Mouse (Mus musculus) brown adipose tissue, adult 24 weeks (tissue): ENCODE measurements around the gene Aen. TPM values are rescaled to one million over a fixed set of nuclear protein-coding genes. Genes with fewer than 3 reads are reported as not detected.

ENCODE experiments used
- H3K27ac ChIP-seq: fragments of 200-500 bp; replicated peaks from 2 replicates; pipeline ENCODE4 v1.5.1; 2012; ENCODE audit warnings: low read depth, mild to moderate bottlenecking, low read length
- H3K4me1 ChIP-seq: fragments of 200-500 bp; 2 replicates; pipeline ENCODE4 v1.6.1; 2012; ENCODE audit warnings: low read length, mixed read lengths; ENCODE audit not compliant: control insufficient read depth, insufficient read depth, insufficient read length
- H3K4me3 ChIP-seq: fragments of 200-500 bp; 2 replicates; pipeline ENCODE4 v1.5.1; 2012; ENCODE audit warnings: low read depth, mild to moderate bottlenecking, low read length, moderate library complexity; ENCODE audit not compliant: insufficient read depth
- polyA plus RNA-seq: library from polyadenylated mRNA; stranded (reverse); fragments of >200 nt; gene quantifications from 2 replicates; pipeline ENCODE4 v1.2.4, GENCODE M21; 2012; ENCODE audit not compliant: missing spikeins, insufficient read depth, insufficient read length

Gene Aen
- polyA plus RNA-seq, 1 experiment = 8.5 TPM

- Histone ChIP-seq H3K4me3 (no peak overlapping the region), H3K4me1 (no peaks in the 10 kb centered on the region), H3K27ac (no peak overlapping the region)
Observed at GRCm38 (mm10) chr7:78942544-78942943, 46.9 kb downstream of the Aen start.

DNA sequence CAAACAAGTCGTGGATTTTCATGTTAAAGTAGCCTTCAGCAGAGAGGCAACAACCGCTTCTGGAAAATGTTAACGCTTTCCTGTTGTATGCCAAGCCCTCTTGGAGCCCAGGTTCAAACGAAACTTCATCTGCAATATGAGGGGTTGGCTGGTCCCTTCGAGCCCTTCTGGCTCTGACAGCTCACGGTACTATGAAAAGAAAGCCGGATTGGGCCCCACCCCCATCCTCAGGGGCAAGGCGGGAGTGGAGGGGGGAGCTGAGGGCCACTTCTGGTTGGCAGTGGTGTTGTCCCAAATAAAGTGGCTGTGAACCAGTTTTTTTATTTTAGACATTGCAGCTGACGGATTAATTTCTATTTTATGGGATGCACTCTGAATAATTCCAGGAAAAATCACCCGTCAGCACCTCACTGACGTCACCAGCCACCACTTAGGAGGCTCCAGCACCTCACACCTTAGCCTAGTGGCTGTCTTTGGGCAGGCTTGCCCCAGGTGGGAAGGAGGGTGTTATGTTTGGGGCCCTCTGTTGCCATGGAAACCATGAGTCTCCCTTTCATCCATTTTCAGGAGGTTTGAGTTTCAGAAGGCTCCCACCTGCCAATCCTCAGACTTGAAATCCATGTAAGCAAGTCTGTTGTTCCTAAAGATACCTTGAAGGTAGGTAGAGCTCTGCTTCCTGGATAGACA lies 58.4 kb downstream of the Aen start:
- H3K27ac ChIP-seq = no peak overlapping the region
- H3K4me3 ChIP-seq = no peak overlapping the region
- no peaks in the 10 kb centered on the region for H3K4me1 ChIP-seq

GRCm38 (mm10) chr7:78954619-78955018 lies 59.0 kb downstream of the Aen start:
- no peak overlapping the region for H3K4me3 ChIP-seq
- no peaks in the 10 kb centered on the region for H3K4me1 ChIP-seq
- H3K27ac ChIP-seq = no peak overlapping the region

GRCm38 (mm10) chr7:78955086-78955485 lies 59.4 kb downstream of the Aen start:
- no peak overlapping the region for H3K27ac ChIP-seq
- no peak overlapping the region for H3K4me3 ChIP-seq
- H3K4me1 ChIP-seq = no peaks in the 10 kb centered on the region

GRCm38 (mm10) chr7:78958499-78959073 lies 62.9 kb downstream of the Aen start:
- H3K27ac ChIP-seq = no peak overlapping the region
- H3K4me3 ChIP-seq = no peak overlapping the region
- H3K4me1 ChIP-seq = no peaks in the 10 kb centered on the region

Other genes with a start within 250 kb of the Aen start
- gene Ntrk3, start 157.8 kb upstream of the Aen start, polyA plus RNA-seq = 104 and 127 TPM in 2 replicates
- gene Mrps11, start 112.7 kb upstream of the Aen start, polyA plus RNA-seq = 62.5 and 68.0 TPM in 2 replicates
- gene Mrpl46, start 112.3 kb upstream of the Aen start, polyA plus RNA-seq = 56.4 and 61.8 TPM in 2 replicates
- 5.9 and 6.6 TPM in 2 replicates for gene Det1, start 48.6 kb upstream of the Aen start, polyA plus RNA-seq
- 6.0 and 8.6 TPM in 2 replicates for gene Isg20, start 17.6 kb downstream of the Aen start, polyA plus RNA-seq
- not detected in 2 replicates for gene Acan, start 157.6 kb downstream of the Aen start, polyA plus RNA-seq
- 0.55 TPM in 1 of 2 replicates, not detected in the other for gene Hapln3, start 235.2 kb downstream of the Aen start, polyA plus RNA-seq